Mouse (Mus musculus): ENCODE measurements at regions not wholly inside any gene's neighbourhood (a gene's known extent, or its start where the extent isn't known, plus 50 kb on each side); places are given as distances from the start of the nearest gene placed in this dataset.
A peak's percentile ranks its signal among the peaks of the same experiment; 100 is the strongest.

GRCm38 (mm10) chr7:74907391-74907790 lies 352.8 kb upstream of the Slco3a1 start:
- DNase-seq (ENCODE audit: low spot score in 2 of 2): no peak

DNA sequence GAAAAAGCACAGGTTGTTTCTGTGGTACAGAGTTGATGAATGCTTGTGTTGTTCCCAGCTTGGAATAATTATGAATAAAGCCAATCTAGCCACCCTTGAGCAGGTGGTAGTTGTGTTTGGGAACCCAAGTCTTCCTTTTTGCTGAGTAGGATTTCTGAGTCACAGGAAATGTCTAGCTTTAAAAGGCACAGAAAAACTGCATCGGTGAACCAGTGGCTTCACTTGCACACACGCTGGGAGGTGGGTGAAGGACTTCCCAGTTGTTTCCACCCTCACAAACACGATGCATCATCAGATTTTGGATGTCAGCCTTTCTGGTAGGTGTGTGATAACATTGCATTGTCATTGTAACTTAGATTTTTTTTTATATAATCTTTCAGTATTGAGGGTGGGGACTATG lies 322.9 kb upstream of the Slco3a1 start:
- no peak for DNase-seq (ENCODE audit: low spot score in 2 of 2)

GRCm38 (mm10) chr7:74876667-74877066 lies 322.1 kb upstream of the Slco3a1 start:
- no peak for DNase-seq (ENCODE audit: low spot score in 2 of 2)

- DNase-seq (ENCODE audit: low spot score in 2 of 2): no peak
These were observed 315.7 kb upstream of the Slco3a1 start for GRCm38 (mm10) chr7:74870250-74870649.

DNA sequence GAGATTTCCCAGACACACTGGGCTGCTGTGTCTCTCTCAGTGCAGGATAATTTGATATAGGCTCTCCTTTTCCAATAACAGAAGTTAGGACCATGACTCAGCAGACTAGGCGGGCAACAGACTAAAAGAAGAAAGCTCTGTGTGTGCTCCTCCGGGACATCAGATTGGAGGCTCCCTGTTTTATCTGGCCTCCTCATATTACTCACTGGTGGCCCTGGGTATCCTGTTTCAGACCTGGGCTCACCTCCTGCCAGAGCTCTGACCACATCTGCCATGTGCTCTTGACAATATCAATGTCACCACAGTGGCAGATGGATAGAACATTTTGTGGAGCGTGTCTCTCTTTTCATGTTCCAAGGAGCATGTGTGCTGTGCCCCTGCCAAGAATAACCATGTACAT lies 308.1 kb upstream of the Slco3a1 start:
- DNase-seq (ENCODE audit: low spot score in 2 of 2): peak; percentile 60 to 65

- DNase-seq (ENCODE audit: low spot score in 2 of 2): no peak
These were observed 289.8 kb upstream of the Slco3a1 start for GRCm38 (mm10) chr7:74844306-74844929.

GRCm38 (mm10) chr7:74823286-74823685 lies 268.7 kb upstream of the Slco3a1 start:
- DNase-seq (ENCODE audit: low spot score in 2 of 2): no peak

GRCm38 (mm10) chr7:74793241-74793640 lies 238.7 kb upstream of the Slco3a1 start:
- DNase-seq (ENCODE audit: low spot score in 2 of 2): no peak

DNA sequence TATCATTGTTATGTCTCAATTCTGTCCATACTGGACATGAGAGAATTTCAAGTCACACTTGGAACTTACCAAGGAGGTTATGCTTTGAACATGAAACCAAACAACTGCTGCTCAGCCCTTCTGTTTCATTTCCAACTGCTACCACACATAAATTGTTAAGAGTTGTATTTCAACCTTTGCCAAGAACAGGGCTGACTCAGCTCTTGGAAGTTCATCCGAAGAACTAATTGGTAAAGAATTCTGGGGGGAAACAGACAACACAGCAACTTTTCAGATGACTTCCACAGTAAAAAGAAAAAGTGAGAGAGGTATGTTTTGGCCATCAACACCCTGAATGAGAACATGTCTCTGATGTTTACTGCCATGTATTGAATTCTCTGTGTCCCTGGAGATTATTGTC lies 234.1 kb upstream of the Slco3a1 start:
- no peak for DNase-seq (ENCODE audit: low spot score in 2 of 2)

- no peak for DNase-seq (ENCODE audit: low spot score in 2 of 2)
These were observed 217.1 kb upstream of the Slco3a1 start for GRCm38 (mm10) chr7:74771435-74772406.

DNA sequence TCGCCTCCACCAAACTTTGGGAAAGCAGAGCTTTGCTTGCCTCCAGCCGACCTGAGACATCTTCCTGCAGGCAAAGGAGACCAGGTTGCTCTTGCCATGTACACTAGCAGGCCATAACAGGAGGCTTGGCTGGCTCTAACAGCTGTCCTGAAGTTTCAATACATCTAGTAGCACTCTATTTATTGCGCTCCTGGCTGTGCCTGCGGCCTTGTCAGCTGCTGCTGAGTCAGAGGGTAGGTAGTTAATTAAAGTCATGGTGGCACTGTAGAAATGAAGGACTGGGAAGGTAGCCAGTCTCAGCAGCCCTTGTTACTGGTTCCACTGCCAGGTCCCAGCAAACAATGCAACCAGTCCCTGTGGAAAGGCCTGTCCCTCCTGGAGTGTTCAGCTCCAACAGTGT lies 212.0 kb upstream of the Slco3a1 start:
- DNase-seq (ENCODE audit: low spot score in 2 of 2): peak; percentile 29 to 58

DNA sequence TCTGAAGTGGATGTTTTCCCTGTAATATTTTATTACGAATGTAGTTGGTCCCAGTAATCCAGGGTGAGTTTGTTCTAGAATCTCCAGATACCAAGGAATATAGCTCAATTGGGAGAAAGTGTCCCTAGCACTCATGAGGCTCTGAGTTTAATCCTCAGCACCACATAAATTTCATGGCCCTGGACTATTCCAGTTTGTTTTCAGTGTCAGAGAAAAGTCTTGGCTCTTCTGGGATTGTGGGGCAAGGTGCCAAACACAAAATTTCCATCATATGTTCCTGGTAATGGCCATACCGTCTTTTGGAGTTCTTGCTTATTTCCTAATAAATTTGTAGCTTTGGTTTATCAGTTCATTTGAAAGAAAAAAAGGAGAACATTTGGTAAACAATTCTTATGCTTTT lies 202.9 kb upstream of the Slco3a1 start:
- no peak for DNase-seq (ENCODE audit: low spot score in 2 of 2)

- DNase-seq (ENCODE audit: low spot score in 2 of 2): no peak
These were observed 193.1 kb upstream of the Slco3a1 start for GRCm38 (mm10) chr7:74747704-74748103.

- no peak for DNase-seq (ENCODE audit: low spot score in 2 of 2)
These were observed 180.4 kb upstream of the Slco3a1 start for GRCm38 (mm10) chr7:74734941-74735340.

DNA sequence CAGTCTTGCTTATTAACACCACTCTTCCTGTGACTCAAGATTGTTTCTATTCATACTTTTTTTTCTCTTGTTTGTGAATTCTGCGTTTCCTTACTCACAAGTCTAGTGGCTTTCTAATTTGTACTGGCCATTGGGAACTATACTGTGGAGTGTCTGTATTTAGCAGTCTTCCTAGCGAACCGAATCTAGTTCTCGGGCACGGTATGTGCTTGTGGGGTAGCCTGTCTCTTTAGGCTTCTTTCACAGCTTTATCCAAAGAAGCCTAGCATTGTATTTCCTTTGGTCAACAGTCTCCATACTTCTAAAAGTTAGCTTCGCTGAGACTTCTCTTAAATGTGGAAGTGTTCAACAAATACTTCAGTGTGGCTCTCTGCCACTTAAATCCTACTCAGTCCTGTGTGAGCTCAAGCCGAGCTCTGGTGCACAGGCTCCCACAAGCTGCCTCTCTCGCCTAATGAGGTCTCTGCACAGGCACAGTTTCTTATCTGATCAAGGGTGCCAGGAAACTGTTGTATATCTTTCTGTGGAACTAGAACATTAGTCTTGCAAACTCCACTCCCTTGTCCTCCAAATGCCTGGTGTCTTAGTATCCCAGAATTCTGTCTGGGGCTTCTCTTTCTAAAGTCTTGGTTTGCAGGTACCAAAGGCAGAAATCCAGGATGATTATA lies 171.9 kb upstream of the Slco3a1 start:
- DNase-seq (ENCODE audit: low spot score in 2 of 2): no peak

DNA sequence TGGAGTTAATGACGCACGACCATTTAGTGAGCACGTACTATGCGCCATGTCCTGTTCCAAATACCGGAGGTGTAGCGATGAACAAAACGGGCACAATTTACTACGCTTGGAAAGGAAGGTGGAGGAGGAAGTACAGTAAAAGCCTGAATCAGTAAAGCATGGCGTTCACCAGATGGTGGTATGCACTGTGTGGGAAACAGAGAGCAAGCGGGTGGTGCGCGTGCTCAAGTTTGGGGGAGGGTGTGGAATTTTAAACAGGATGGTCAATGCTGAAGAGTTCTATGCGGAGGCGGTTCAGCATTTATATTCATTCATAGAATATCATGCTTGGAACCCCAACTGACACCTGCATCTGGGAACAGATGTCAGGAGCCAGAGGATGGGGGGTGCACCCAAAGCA lies 164.7 kb upstream of the Slco3a1 start:
- no peak for DNase-seq (ENCODE audit: low spot score in 2 of 2)

GRCm38 (mm10) chr7:74709993-74710581 lies 155.5 kb upstream of the Slco3a1 start:
- no peak for DNase-seq (ENCODE audit: low spot score in 2 of 2)

DNA sequence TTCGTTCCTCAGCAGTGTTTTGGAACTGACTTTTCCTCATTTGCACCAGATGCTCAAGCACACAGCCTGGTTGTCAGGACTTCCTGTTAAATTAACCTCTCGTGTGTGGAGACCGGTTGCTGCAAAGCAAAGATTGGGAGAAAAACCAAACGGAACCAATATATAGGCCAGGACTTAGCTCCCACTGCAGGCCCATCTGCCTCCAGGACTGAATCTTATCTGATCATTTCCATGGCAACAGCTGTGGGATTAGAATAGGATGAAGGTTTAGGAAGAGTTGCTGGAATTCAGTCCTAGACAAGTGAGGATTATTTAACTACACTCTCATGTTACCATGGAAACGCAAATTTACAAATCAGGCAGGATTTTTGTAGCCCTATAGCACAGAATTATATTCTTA lies 154.4 kb upstream of the Slco3a1 start:
- no peak for DNase-seq (ENCODE audit: low spot score in 2 of 2)

GRCm38 (mm10) chr7:74703533-74703932 lies 149.0 kb upstream of the Slco3a1 start:
- DNase-seq (ENCODE audit: low spot score in 2 of 2): no peak

- DNase-seq (ENCODE audit: low spot score in 2 of 2): no peak
These were observed 143.3 kb upstream of the Slco3a1 start for GRCm38 (mm10) chr7:74697794-74698354.

- DNase-seq (ENCODE audit: low spot score in 2 of 2): no peak
These were observed 141.7 kb upstream of the Slco3a1 start for GRCm38 (mm10) chr7:74696286-74696685.

DNA sequence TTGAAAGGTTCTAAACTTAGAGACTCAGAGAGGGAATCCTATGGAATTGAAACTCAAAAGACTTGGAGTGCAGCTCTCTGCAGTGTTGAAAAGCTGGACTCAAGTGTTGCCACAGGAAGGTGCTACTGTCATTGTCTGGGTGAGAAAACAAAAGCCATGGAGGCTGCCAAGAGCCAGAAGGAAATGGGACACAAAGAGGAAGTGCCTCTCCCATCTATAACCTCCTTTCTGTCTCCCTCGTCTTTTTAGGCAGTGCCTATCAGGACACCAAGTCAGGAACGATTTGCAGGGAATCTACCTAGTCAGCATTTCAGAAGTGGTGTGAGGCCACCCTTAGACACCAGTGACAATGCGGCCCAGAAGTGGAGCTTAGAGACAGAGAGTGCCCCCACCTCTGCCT lies 138.5 kb upstream of the Slco3a1 start:
- DNase-seq (ENCODE audit: low spot score in 2 of 2): peak in 1 of 2 experiments; percentile 21
